Mouse (Mus musculus) CH12.LX (cell line): ENCODE measurements at regions not wholly inside any gene's neighbourhood (a gene's known extent, or its start where the extent isn't known, plus 50 kb on each side); places are given as distances from the start of the nearest gene placed in this dataset.

Source experiments
- CHD2 ChIP-seq: IDR thresholded peaks from 2 replicates; pipeline ENCODE4 v1.6.1; 2011; ENCODE audit warnings: low read length, improper control_type of control experiment
- CTCF ChIP-seq, 2 experiments: IDR thresholded peaks in 1 of 2; conservative IDR thresholded peaks in 1 of 2; 2 replicates each; pipeline ENCODE4 v1.5.1; 2011 to 2012; ENCODE audit warnings: low read depth in 2 of 2, low read length in 2 of 2, improper control_type of control experiment in 1 of 2, inconsistent platforms in 1 of 2, mild to moderate bottlenecking in 1 of 2, moderate library complexity in 1 of 2
- ELF1 ChIP-seq: IDR thresholded peaks from 2 replicates; pipeline ENCODE4 v1.6.1; 2014; ENCODE audit warnings: low read depth, mild to moderate bottlenecking, inconsistent platforms, low read length, improper control_type of control experiment
- EP300 ChIP-seq: IDR thresholded peaks from 2 replicates; pipeline ENCODE4 v1.6.1; 2011; ENCODE audit warnings: low read length, improper control_type of control experiment
- KAT2A ChIP-seq: IDR thresholded peaks from 2 replicates; pipeline ENCODE4 v1.6.1; 2012; ENCODE audit warnings: low read length, improper control_type of control experiment, inconsistent platforms; ENCODE audit not compliant: insufficient replicate concordance
- MAFK ChIP-seq: IDR thresholded peaks from 2 replicates; pipeline ENCODE4 v1.6.1; 2011; ENCODE audit warnings: low read length, improper control_type of control experiment; ENCODE audit not compliant: insufficient replicate concordance
- MAX ChIP-seq: IDR thresholded peaks from 2 replicates; pipeline ENCODE4 v1.6.1; 2011; ENCODE audit warnings: low read length, improper control_type of control experiment
- MAZ ChIP-seq: IDR thresholded peaks from 2 replicates; pipeline ENCODE4 v1.6.1; 2012; ENCODE audit warnings: low read depth, mild to moderate bottlenecking, inconsistent platforms, low read length, improper control_type of control experiment, moderate library complexity
- MEF2A ChIP-seq: IDR thresholded peaks from 2 replicates; pipeline ENCODE4 v1.6.1; 2014; ENCODE audit warnings: low read depth, mild to moderate bottlenecking, inconsistent platforms, low read length, improper control_type of control experiment, borderline replicate concordance
- NELFE ChIP-seq: IDR thresholded peaks from 2 replicates; pipeline ENCODE4 v1.6.1; 2011; ENCODE audit warnings: low read depth, low read length, improper control_type of control experiment
- POLR2A ChIP-seq: IDR thresholded peaks from 2 replicates; pipeline ENCODE4 v1.6.1; 2011; ENCODE audit warnings: low read depth, mild to moderate bottlenecking, improper control_type of control experiment, low read length
- RAD21 ChIP-seq: IDR thresholded peaks from 2 replicates; pipeline ENCODE4 v1.6.1; 2011; ENCODE audit warnings: low read depth, mild to moderate bottlenecking, low read length, improper control_type of control experiment, moderate library complexity
- SIN3A ChIP-seq: IDR thresholded peaks from 2 replicates; pipeline ENCODE4 v1.6.1; 2012; ENCODE audit warnings: low read length, improper control_type of control experiment, inconsistent platforms
- UBTF ChIP-seq: IDR thresholded peaks from 2 replicates; pipeline ENCODE4 v1.6.1; 2012; ENCODE audit warnings: low read depth, mild to moderate bottlenecking, inconsistent platforms, low read length, improper control_type of control experiment, moderate library complexity

DNA sequence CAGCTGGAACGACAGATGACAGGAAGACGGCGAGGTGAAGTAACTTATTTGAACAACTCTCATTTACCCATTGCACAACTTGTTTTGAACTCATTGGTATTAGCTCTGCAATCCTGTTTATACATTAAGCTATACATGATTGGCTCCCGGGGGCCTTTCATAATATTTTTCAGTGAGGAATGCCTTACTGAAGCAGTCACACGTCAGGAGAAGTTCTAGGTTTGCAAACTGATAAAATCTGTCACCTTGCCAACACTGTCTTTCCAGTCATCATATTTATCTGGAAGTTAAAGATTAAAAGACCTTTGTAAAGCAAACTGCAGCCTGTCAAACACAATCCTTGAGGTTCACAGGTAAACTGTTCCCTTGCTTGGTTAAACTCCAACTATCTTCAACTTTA, 232.6 kb upstream of the Gm11114 start:
- TF ChIP-seq CTCF (conservative IDR thresholded peaks at IDR 0.05 in 1 of 2, IDR thresholded peaks at IDR 0.05 in 1 of 2; ENCODE audit: low read depth in 2 of 2, low read length in 2 of 2) (no peak), POLR2A (no peak), ELF1 (no peak), RAD21 (no peak), MAFK (no peak), MAZ (no peak), EP300 (no peak), NELFE (no peak), UBTF (no peak), CHD2 (no peak), SIN3A (no peak), KAT2A (no peak), MAX (no peak), MEF2A (no peak)
